Mouse (Mus musculus): Measurements from ENCODE around the gene Tbxa2r.

The Tbxa2r gene

GRCm38 (mm10) chr10:81299585-81300351, 28.8 kb upstream of the Tbxa2r start:
- DNase-seq (ENCODE audit: extremely low read depth, low read depth), result no peak

- DNase-seq (ENCODE audit: extremely low read depth, low read depth), result no peak
Measured at GRCm38 (mm10) chr10:81300352-81300907, 28.1 kb upstream of the Tbxa2r start.

GRCm38 (mm10) chr10:81301321-81301720, 27.2 kb upstream of the Tbxa2r start:
- no peak for DNase-seq (ENCODE audit: extremely low read depth, low read depth)

GRCm38 (mm10) chr10:81302288-81302687, 26.2 kb upstream of the Tbxa2r start:
- no peak for DNase-seq (ENCODE audit: extremely low read depth, low read depth)

GRCm38 (mm10) chr10:81302781-81303218, 25.7 kb upstream of the Tbxa2r start:
- no peak for DNase-seq (ENCODE audit: extremely low read depth, low read depth)

- no peak for DNase-seq (ENCODE audit: extremely low read depth, low read depth)
Measured at GRCm38 (mm10) chr10:81303258-81303657, 25.3 kb upstream of the Tbxa2r start.

GRCm38 (mm10) chr10:81303761-81304160, 24.8 kb upstream of the Tbxa2r start:
- DNase-seq (ENCODE audit: extremely low read depth, low read depth), result no peak

- no peak for DNase-seq (ENCODE audit: extremely low read depth, low read depth)
Measured at GRCm38 (mm10) chr10:81304597-81305238, 23.8 kb upstream of the Tbxa2r start.

- no peak for DNase-seq (ENCODE audit: extremely low read depth, low read depth)
Measured at GRCm38 (mm10) chr10:81305663-81306062, 22.9 kb upstream of the Tbxa2r start.

GRCm38 (mm10) chr10:81306173-81306668, 22.3 kb upstream of the Tbxa2r start:
- DNase-seq (ENCODE audit: extremely low read depth, low read depth), result no peak

- no peak for DNase-seq (ENCODE audit: extremely low read depth, low read depth)
Measured at GRCm38 (mm10) chr10:81306837-81307682, 21.5 kb upstream of the Tbxa2r start.

- no peak for DNase-seq (ENCODE audit: extremely low read depth, low read depth)
Measured at GRCm38 (mm10) chr10:81309571-81309970, 19.0 kb upstream of the Tbxa2r start.

GRCm38 (mm10) chr10:81313581-81313980, 14.9 kb upstream of the Tbxa2r start:
- no peak for DNase-seq (ENCODE audit: extremely low read depth, low read depth)

GRCm38 (mm10) chr10:81314201-81314600, 14.3 kb upstream of the Tbxa2r start:
- no peak for DNase-seq (ENCODE audit: extremely low read depth, low read depth)

GRCm38 (mm10) chr10:81315587-81315986, 12.9 kb upstream of the Tbxa2r start:
- DNase-seq (ENCODE audit: extremely low read depth, low read depth), result no peak

- no peak for DNase-seq (ENCODE audit: extremely low read depth, low read depth)
Measured at GRCm38 (mm10) chr10:81316338-81317060, 12.0 kb upstream of the Tbxa2r start.

GRCm38 (mm10) chr10:81317273-81317672, 11.3 kb upstream of the Tbxa2r start:
- no peak for DNase-seq (ENCODE audit: extremely low read depth, low read depth)

- DNase-seq (ENCODE audit: extremely low read depth, low read depth), result no peak
Measured at GRCm38 (mm10) chr10:81318589-81319329, 9.8 kb upstream of the Tbxa2r start.

- peak; percentile 6 for DNase-seq (ENCODE audit: extremely low read depth, low read depth)
Measured at GRCm38 (mm10) chr10:81319330-81319699, 9.2 kb upstream of the Tbxa2r start.

Data from MEL-GATA-1-ER (cell line).